Mouse (Mus musculus) kidney, embryonic 16.5 days (tissue): ENCODE data around the gene Nckipsd. TPM values are rescaled to one million over a fixed set of nuclear protein-coding genes. Genes with fewer than 3 reads are reported as not detected.

ENCODE experiments used
- ATAC-seq: fragments of 200-750 bp; cut with Nextera tagmentation; 2 replicates; pipeline ENCODE4 v1.8.0; 2017; ENCODE audit warnings: moderate TSS enrichment; ENCODE audit not compliant: low FRiP score, low TSS enrichment
- H3K27ac ChIP-seq: fragments of 300-500 bp; sonication (generic); 2 replicates; pipeline ENCODE4 v1.5.1; 2014; ENCODE audit warnings: low read length
- H3K27me3 ChIP-seq: fragments of 300-500 bp; sonication (generic); 2 replicates; pipeline ENCODE4 v1.6.1; 2014; ENCODE audit warnings: low read length, control low read depth, mixed read lengths; ENCODE audit not compliant: insufficient read depth
- H3K36me3 ChIP-seq: fragments of 300-500 bp; sonication (generic); 2 replicates; pipeline ENCODE4 v1.6.1; 2014; ENCODE audit warnings: low read length, control low read depth, mixed read lengths; ENCODE audit not compliant: insufficient read depth
- H3K4me1 ChIP-seq: fragments of 300-500 bp; sonication (generic); 2 replicates; pipeline ENCODE4 v1.6.1; 2014; ENCODE audit warnings: low read length, control low read depth, mixed read lengths; ENCODE audit not compliant: insufficient read depth
- H3K4me2 ChIP-seq: fragments of 300-500 bp; sonication (generic); replicated peaks from 2 replicates; pipeline ENCODE4 v1.6.1; 2014; ENCODE audit warnings: low read depth, low read length
- H3K4me3 ChIP-seq: fragments of 300-500 bp; sonication (generic); 2 replicates; pipeline ENCODE4 v1.5.1; 2014; ENCODE audit warnings: mild to moderate bottlenecking, low read length
- H3K9ac ChIP-seq: fragments of 300-500 bp; sonication (generic); replicated peaks from 2 replicates; pipeline ENCODE4 v1.6.1; 2014; ENCODE audit warnings: low read length
- H3K9me3 ChIP-seq: fragments of 300-500 bp; sonication (generic); 2 replicates; pipeline ENCODE4 v1.6.1; 2016; ENCODE audit warnings: low read length, control low read depth
- WGBS: fragments of 180-500 bp; shearing (Covaris S2); extraction: QIAGEN DNeasy Blood & Tissue Kit; methylation state at CpG from one replicate; pipeline ENCODE4 v1.1.7; 2014; 5-methylcytosine and 5-hydroxymethylcytosine counted together
- polyA plus RNA-seq: library from polyadenylated mRNA; unstranded; fragments of >200 nt; fragmentation: Nextera tagmentation; extraction: Ambion mirVana; gene quantifications from 2 replicates; pipeline ENCODE4 v1.2.1, GENCODE M21; 2015

Gene Nckipsd
- polyA plus RNA-seq, 1 experiment from 2014 or later: 17.7 TPM

- H3K9ac ChIP-seq: peak overlapping the region; percentile 14; the same call in 1 of the 2 replicates
Measured at GRCm38 (mm10) chr9:108796351-108796981, 11.7 kb upstream of the Nckipsd start.

DNA sequence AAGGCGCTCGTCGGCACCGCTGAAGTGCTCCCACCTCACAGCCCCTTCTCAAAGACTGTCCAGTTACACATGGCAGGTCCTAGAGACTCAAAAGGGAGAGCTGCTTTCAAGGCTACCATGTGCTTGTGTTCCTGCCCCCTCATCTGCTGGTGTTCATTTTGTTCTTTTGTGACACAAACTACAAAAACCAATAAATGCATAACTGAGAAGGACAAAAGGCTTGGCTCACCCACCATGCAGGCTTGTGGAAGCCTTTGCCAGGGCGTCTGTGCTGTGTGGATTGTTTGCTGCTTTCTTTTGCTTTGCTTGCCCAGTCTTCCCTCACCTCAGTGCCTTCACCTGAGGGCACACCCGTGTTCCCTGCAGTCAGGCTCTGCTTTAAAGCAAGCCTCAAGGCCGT, 10.7 kb upstream of the Nckipsd start:
- Histone ChIP-seq H3K4me3 (no peak overlapping the region), H3K36me3 (peaks cover 52% of the 10 kb centered on the region), H3K4me2 (no peak overlapping the region), H3K4me1 (peaks cover 49% of the 10 kb centered on the region), H3K9ac (no peak overlapping the region), H3K27ac (no peak overlapping the region), H3K9me3 (no peaks in the 10 kb centered on the region), H3K27me3 (no peaks in the 10 kb centered on the region)
- ATAC-seq: no peak
- WGBS: 88% methylated on average over 7 of the region's 7 CpGs

More at GRCm38 (mm10) chr9:108796351-108796981, 11.7 kb upstream of the Nckipsd start:
- Histone ChIP-seq H3K36me3 (peaks cover 42% of the 10 kb centered on the region), H3K4me1 (peaks cover 54% of the 10 kb centered on the region), H3K4me2 (peak overlapping the region; percentile 42), H3K27me3 (no peaks in the 10 kb centered on the region), H3K4me3 (no peak overlapping the region), H3K27ac (peak overlapping the region; percentile 61; the same call in 1 of the 2 replicates), H3K9me3 (no peaks in the 10 kb centered on the region)
- WGBS: 73% methylated on average over 4 of the region's 4 CpGs
- no peak for ATAC-seq

GRCm38 (mm10) chr9:108798508-108799075, 9.6 kb upstream of the Nckipsd start:
- 71% methylated on average over 5 of the region's 5 CpGs for WGBS
- Histone ChIP-seq H3K9ac (no peak overlapping the region), H3K4me2 (no peak overlapping the region), H3K4me1 (peaks cover 38% of the 10 kb centered on the region), H3K27me3 (no peaks in the 10 kb centered on the region), H3K9me3 (no peaks in the 10 kb centered on the region), H3K4me3 (no peak overlapping the region), H3K27ac (no peak overlapping the region), H3K36me3 (peaks cover 53% of the 10 kb centered on the region)
- ATAC-seq: no peak

DNA sequence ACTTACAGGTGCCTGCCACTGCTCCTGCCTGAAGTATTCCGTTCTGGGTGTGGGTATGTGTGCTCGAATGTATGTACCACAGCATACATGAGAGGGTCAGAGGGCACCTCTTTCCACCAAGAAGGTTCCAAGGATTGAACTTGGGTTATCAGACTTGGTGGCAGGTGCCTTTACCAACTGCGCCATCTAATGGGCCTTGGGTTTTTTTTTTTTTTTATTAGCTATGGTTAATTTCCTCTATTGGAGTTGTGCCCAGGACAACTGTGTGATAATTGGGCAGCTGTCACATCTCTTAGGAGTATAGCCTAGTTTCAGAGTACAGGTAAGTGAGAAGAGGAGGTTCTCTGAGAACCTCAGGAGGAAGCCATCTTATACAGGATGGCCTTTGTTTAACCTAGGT, 8.6 kb upstream of the Nckipsd start:
- Histone ChIP-seq H3K4me1 (peaks cover 28% of the 10 kb centered on the region), H3K4me3 (no peak overlapping the region), H3K9me3 (no peaks in the 10 kb centered on the region), H3K4me2 (no peak overlapping the region), H3K27me3 (no peaks in the 10 kb centered on the region), H3K36me3 (peaks cover 63% of the 10 kb centered on the region), H3K9ac (no peak overlapping the region), H3K27ac (no peak overlapping the region)
- no peak for ATAC-seq
- 92% methylated on average over 3 of the region's 3 CpGs for WGBS

DNA sequence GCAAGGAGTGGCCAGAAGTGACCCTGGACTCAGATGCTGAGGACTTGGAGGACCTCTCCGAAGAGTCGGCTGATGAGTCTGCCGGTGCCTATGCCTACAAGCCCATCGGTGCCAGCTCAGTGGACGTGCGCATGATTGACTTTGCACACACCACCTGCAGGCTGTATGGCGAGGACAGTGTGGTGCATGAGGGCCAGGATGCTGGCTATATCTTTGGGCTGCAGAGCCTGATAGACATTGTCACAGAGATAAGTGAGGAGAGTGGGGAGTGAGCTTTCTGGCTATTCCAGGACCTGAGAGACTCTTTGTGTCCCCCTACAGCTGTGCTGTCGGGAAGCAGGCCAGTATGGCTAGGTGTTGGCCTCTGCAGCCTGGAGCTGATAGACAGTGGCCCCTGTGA, 2.4 kb upstream of the Nckipsd start:
- Histone ChIP-seq H3K27ac (no peak overlapping the region), H3K9me3 (no peaks in the 10 kb centered on the region), H3K4me1 (peaks cover 20% of the 10 kb centered on the region), H3K4me3 (no peak overlapping the region), H3K27me3 (no peaks in the 10 kb centered on the region), H3K36me3 (peaks cover 46% of the 10 kb centered on the region), H3K4me2 (no peak overlapping the region), H3K9ac (no peak overlapping the region)
- ATAC-seq: no peak
- WGBS: 87% methylated on average over 8 of the region's 8 CpGs

DNA sequence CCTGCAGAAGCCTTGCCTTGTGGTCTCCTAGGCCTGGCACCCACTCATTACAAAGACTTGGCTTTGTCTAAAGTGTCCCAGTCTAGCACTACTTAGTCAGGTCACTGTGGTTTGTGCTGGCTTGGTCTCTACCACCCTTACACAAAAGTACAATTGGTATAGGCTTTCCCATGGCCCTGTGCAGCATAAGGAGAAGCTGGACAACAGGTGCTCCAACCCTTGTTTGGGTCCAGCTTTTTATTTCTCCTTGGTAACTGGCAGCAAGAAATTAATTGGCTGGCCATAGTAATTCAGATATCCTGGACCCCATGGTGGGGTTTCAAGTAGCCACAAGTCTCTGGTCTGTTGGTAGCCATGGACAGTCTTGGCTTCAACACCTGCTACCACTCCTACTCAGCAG, 1.8 kb upstream of the Nckipsd start:
- no peak overlapping the region for H3K27ac ChIP-seq
- peaks cover 20% of the 10 kb centered on the region for H3K4me1 ChIP-seq
- no peak overlapping the region for H3K4me2 ChIP-seq
- H3K9ac ChIP-seq: no peak overlapping the region
- H3K36me3 ChIP-seq: peaks cover 47% of the 10 kb centered on the region
- H3K9me3 ChIP-seq: no peaks in the 10 kb centered on the region
- no peak overlapping the region for H3K4me3 ChIP-seq
- H3K27me3 ChIP-seq: no peaks in the 10 kb centered on the region
- no peak for ATAC-seq

- no peak for ATAC-seq
- H3K36me3 ChIP-seq: peaks cover 42% of the 10 kb centered on the region
- H3K27me3 ChIP-seq: no peaks in the 10 kb centered on the region
- peaks cover 20% of the 10 kb centered on the region for H3K4me1 ChIP-seq
- H3K4me2 ChIP-seq: no peak overlapping the region
- H3K9me3 ChIP-seq: no peaks in the 10 kb centered on the region
- no peak overlapping the region for H3K4me3 ChIP-seq
- no peak overlapping the region for H3K9ac ChIP-seq
- 89% methylated on average over 1 of the region's 1 CpGs for WGBS
- no peak overlapping the region for H3K27ac ChIP-seq
Measured at GRCm38 (mm10) chr9:108806831-108807230, 1.3 kb upstream of the Nckipsd start.

- Histone ChIP-seq H3K4me2 (no peak overlapping the region), H3K27ac (peak overlapping the region; percentile 1; the same call in 1 of the 2 replicates), H3K27me3 (no peaks in the 10 kb centered on the region), H3K4me3 (peak overlapping the region; percentile 81), H3K4me1 (peaks cover 20% of the 10 kb centered on the region), H3K9me3 (no peaks in the 10 kb centered on the region), H3K36me3 (peaks cover 36% of the 10 kb centered on the region), H3K9ac (no peak overlapping the region)
- WGBS: 75% methylated on average over 5 of the region's 5 CpGs
- ATAC-seq: peak; percentile 21
Measured at GRCm38 (mm10) chr9:108807674-108808073, 494 bp upstream of the Nckipsd start.

DNA sequence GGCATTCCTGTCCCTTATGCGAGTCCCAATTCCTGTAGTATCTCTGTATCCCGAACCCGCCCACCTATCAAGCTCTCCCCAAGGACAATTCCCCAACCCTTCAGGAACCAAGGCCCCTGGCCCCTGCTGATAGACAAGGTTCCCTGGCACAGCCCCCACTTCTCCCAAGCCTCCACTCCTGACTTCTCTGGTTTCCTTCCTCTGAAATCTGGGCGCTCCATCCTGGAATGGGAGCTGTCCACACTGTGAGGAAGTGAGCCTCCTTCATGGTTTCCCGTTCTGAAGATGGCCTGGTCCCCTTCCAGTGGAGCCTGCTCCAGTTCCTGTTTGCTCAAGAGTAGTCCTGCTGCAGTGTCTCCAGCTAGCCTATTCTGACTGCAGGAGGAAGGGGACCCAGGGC, 1.0 kb downstream of the Nckipsd start:
- no peaks in the 10 kb centered on the region for H3K27me3 ChIP-seq
- peaks cover 20% of the 10 kb centered on the region for H3K4me1 ChIP-seq
- H3K36me3 ChIP-seq: peaks cover 33% of the 10 kb centered on the region
- peak overlapping the region; percentile 89 for H3K9ac ChIP-seq
- H3K9me3 ChIP-seq: no peaks in the 10 kb centered on the region
- H3K4me3 ChIP-seq: peak overlapping the region; percentile 81
- peak overlapping the region; percentile 90 for H3K4me2 ChIP-seq
- 44% methylated on average over 5 of the region's 5 CpGs for WGBS
- peak overlapping the region; percentile 32; the same call in 1 of the 2 replicates for H3K27ac ChIP-seq
- no peak for ATAC-seq

DNA sequence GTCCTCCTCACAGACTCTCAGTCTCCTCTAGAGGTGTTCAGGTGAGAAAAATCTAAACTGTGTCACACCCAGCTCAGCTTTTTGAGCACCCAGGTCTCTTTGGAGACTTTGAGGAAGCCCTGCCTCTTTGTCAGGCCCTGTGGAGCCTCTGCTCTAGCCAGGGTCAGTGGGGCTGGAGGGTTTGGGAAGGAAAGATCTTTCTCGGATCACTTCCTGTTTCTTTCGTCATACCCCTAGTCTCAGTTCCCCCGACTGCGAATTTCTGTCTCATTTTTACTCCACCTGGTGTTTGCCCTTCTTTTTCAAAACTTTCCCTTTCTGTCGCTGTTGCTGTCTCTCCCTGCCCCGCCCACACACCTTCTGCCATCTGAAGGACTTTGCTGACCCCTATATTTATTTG, 1.6 kb downstream of the Nckipsd start:
- Histone ChIP-seq H3K27ac (peak overlapping the region; percentile 32; the same call in 1 of the 2 replicates), H3K4me3 (no peak overlapping the region), H3K36me3 (peaks cover 33% of the 10 kb centered on the region), H3K9me3 (no peaks in the 10 kb centered on the region), H3K27me3 (no peaks in the 10 kb centered on the region), H3K4me1 (peaks cover 20% of the 10 kb centered on the region), H3K9ac (peak overlapping the region; percentile 89; the same call in 1 of the 2 replicates), H3K4me2 (peak overlapping the region; percentile 90)
- WGBS: 73% methylated on average over 6 of the region's 6 CpGs
- no peak for ATAC-seq
